Mouse (Mus musculus) embryonic facial prominence, embryonic 11.5 days (tissue): ENCODE data around the gene Ntn3. TPM values are rescaled to one million over a fixed set of nuclear protein-coding genes. Genes with fewer than 3 reads are reported as not detected.

Source experiments
- ATAC-seq: fragments of 200-750 bp; cut with Nextera tagmentation; replicated peaks from 2 replicates; pipeline ENCODE4 v1.8.0; 2017; ENCODE audit warnings: low read depth; ENCODE audit not compliant: insufficient number of reproducible peaks, low FRiP score, low TSS enrichment
- DNase-seq: peaks from one replicate; pipeline ENCODE4 v3.0.0-alpha.2; 2015; ENCODE audit warnings: low spot score
- H3K27ac ChIP-seq: fragments of 300-500 bp; sonication (generic); replicated peaks from 2 replicates; pipeline ENCODE4 v1.5.1; 2014; ENCODE audit warnings: mild to moderate bottlenecking, low read depth, low read length, control low read depth
- H3K27me3 ChIP-seq: fragments of 300-500 bp; sonication (generic); 2 replicates; pipeline ENCODE4 v1.6.1; 2014; ENCODE audit warnings: mild to moderate bottlenecking, low read length, moderate library complexity, mixed read lengths; ENCODE audit not compliant: control insufficient read depth, insufficient read depth
- H3K36me3 ChIP-seq: fragments of 300-500 bp; sonication (generic); replicated peaks from 2 replicates; pipeline ENCODE4 v1.6.1; 2014; ENCODE audit warnings: low read depth, mild to moderate bottlenecking, low read length, moderate library complexity, mixed read lengths; ENCODE audit not compliant: control insufficient read depth, insufficient read depth
- H3K4me1 ChIP-seq: fragments of 300-500 bp; sonication (generic); 2 replicates; pipeline ENCODE4 v1.6.1; 2014; ENCODE audit warnings: low read length, mixed read lengths; ENCODE audit not compliant: control insufficient read depth, insufficient read depth
- H3K4me2 ChIP-seq: fragments of 300-500 bp; sonication (generic); 2 replicates; pipeline ENCODE4 v1.6.1; 2014; ENCODE audit warnings: low read depth, mild to moderate bottlenecking, control low read depth, low read length, moderate library complexity
- H3K4me3 ChIP-seq: fragments of 300-500 bp; sonication (generic); 2 replicates; pipeline ENCODE4 v1.5.1; 2014; ENCODE audit warnings: low read depth, low read length, control low read depth
- H3K9ac ChIP-seq: fragments of 300-500 bp; sonication (generic); replicated peaks from 2 replicates; pipeline ENCODE4 v1.6.1; 2014; ENCODE audit warnings: mild to moderate bottlenecking, control low read depth, low read length
- H3K9me3 ChIP-seq: fragments of 300-500 bp; sonication (generic); replicated peaks from 2 replicates; pipeline ENCODE4 v1.6.1; 2016; ENCODE audit warnings: mild to moderate bottlenecking, low read length, inconsistent platforms, mixed read lengths; ENCODE audit not compliant: control insufficient read depth
- WGBS: fragments of 180-500 bp; shearing (Covaris S2); extraction: QIAGEN DNeasy Blood & Tissue Kit; methylation state at CpG from one replicate; pipeline ENCODE4 v1.1.7; 2014; 5-methylcytosine and 5-hydroxymethylcytosine counted together
- polyA plus RNA-seq: library from polyadenylated mRNA; unstranded; fragments of >200 nt; fragmentation: Nextera tagmentation; extraction: Ambion mirVana; gene quantifications from 2 replicates; pipeline ENCODE4 v1.2.1, GENCODE M21; 2014

The Ntn3 gene
- polyA plus RNA-seq, 1 experiment from 2014 or later: 6.2 TPM

GRCm38 (mm10) chr17:24193268-24193667, 16.1 kb downstream of the Ntn3 start:
- Histone ChIP-seq H3K36me3 (no peaks in the 10 kb centered on the region), H3K4me1 (no peaks in the 10 kb centered on the region), H3K27ac (no peak overlapping the region), H3K27me3 (no peaks in the 10 kb centered on the region), H3K4me3 (no peak overlapping the region), H3K9ac (no peak overlapping the region), H3K9me3 (no peaks in the 10 kb centered on the region), H3K4me2 (no peak overlapping the region)
- whole genome bisulfite sequencing: 85% methylated on average over 8 of the region's 8 CpGs
- DNase-seq (no peak), ATAC-seq (no peak)

- no peak for DNase-seq
- no peak overlapping the region for H3K9ac ChIP-seq
- H3K4me2 ChIP-seq: no peak overlapping the region
- H3K4me3 ChIP-seq: no peak overlapping the region
- no peaks in the 10 kb centered on the region for H3K9me3 ChIP-seq
- 77% methylated on average over 8 of the region's 8 CpGs for WGBS
- no peaks in the 10 kb centered on the region for H3K36me3 ChIP-seq
- H3K4me1 ChIP-seq: no peaks in the 10 kb centered on the region
- no peak for ATAC-seq
- no peak overlapping the region for H3K27ac ChIP-seq
- no peaks in the 10 kb centered on the region for H3K27me3 ChIP-seq
Measured at GRCm38 (mm10) chr17:24192848-24193247, 16.5 kb downstream of the Ntn3 start.

GRCm38 (mm10) chr17:24191481-24191880, 17.9 kb downstream of the Ntn3 start:
- Histone ChIP-seq H3K36me3 (no peaks in the 10 kb centered on the region), H3K4me1 (no peaks in the 10 kb centered on the region), H3K9ac (no peak overlapping the region), H3K27me3 (no peaks in the 10 kb centered on the region), H3K27ac (no peak overlapping the region), H3K9me3 (no peaks in the 10 kb centered on the region), H3K4me2 (no peak overlapping the region), H3K4me3 (no peak overlapping the region)
- ATAC-seq (no peak), DNase-seq (no peak)
- 69% methylated on average over 4 of the region's 4 CpGs for WGBS

- no peaks in the 10 kb centered on the region for H3K27me3 ChIP-seq
- no peaks in the 10 kb centered on the region for H3K4me1 ChIP-seq
- no peak for DNase-seq
- H3K4me3 ChIP-seq: no peak overlapping the region
- no peak overlapping the region for H3K9ac ChIP-seq
- H3K27ac ChIP-seq: no peak overlapping the region
- no peak overlapping the region for H3K4me2 ChIP-seq
- no peaks in the 10 kb centered on the region for H3K36me3 ChIP-seq
- H3K9me3 ChIP-seq: no peaks in the 10 kb centered on the region
- 81% methylated on average over 2 of the region's 2 CpGs for WGBS
- no peak for ATAC-seq
Measured at GRCm38 (mm10) chr17:24190934-24191333, 18.4 kb downstream of the Ntn3 start.

GRCm38 (mm10) chr17:24174259-24174658, 35.1 kb downstream of the Ntn3 start:
- H3K9me3 ChIP-seq: no peaks in the 10 kb centered on the region
- WGBS: 83% methylated on average over 3 of the region's 3 CpGs
- ATAC-seq (no peak), DNase-seq (no peak)
- H3K27ac ChIP-seq: no peak overlapping the region
- H3K4me1 ChIP-seq: no peaks in the 10 kb centered on the region
- no peak overlapping the region for H3K9ac ChIP-seq
- no peaks in the 10 kb centered on the region for H3K27me3 ChIP-seq
- no peaks in the 10 kb centered on the region for H3K36me3 ChIP-seq
- H3K4me3 ChIP-seq: no peak overlapping the region
- H3K4me2 ChIP-seq: no peak overlapping the region

- Histone ChIP-seq H3K4me2 (no peak overlapping the region), H3K27me3 (no peaks in the 10 kb centered on the region), H3K4me1 (no peaks in the 10 kb centered on the region), H3K36me3 (no peaks in the 10 kb centered on the region), H3K4me3 (no peak overlapping the region), H3K9ac (no peak overlapping the region), H3K27ac (no peak overlapping the region), H3K9me3 (no peaks in the 10 kb centered on the region)
- 2% methylated on average over 3 of the region's 3 CpGs for WGBS
- DNase-seq (peak; percentile 84), ATAC-seq (no peak)
Measured at GRCm38 (mm10) chr17:24173423-24173822, 35.9 kb downstream of the Ntn3 start.

GRCm38 (mm10) chr17:24171738-24172137, 37.6 kb downstream of the Ntn3 start:
- no peak overlapping the region for H3K9ac ChIP-seq
- no peak overlapping the region for H3K4me2 ChIP-seq
- no peak overlapping the region for H3K4me3 ChIP-seq
- WGBS: 85% methylated on average over 4 of the region's 4 CpGs
- no peaks in the 10 kb centered on the region for H3K9me3 ChIP-seq
- no peaks in the 10 kb centered on the region for H3K27me3 ChIP-seq
- DNase-seq: no peak
- no peak for ATAC-seq
- H3K4me1 ChIP-seq: no peaks in the 10 kb centered on the region
- H3K36me3 ChIP-seq: no peaks in the 10 kb centered on the region; the same call in 1 of the 2 replicates
- no peak overlapping the region for H3K27ac ChIP-seq

GRCm38 (mm10) chr17:24170729-24171128, 38.6 kb downstream of the Ntn3 start:
- no peaks in the 10 kb centered on the region for H3K9me3 ChIP-seq
- H3K4me3 ChIP-seq: no peak overlapping the region
- WGBS: 82% methylated on average over 5 of the region's 5 CpGs
- no peaks in the 10 kb centered on the region; the same call in 1 of the 2 replicates for H3K36me3 ChIP-seq
- DNase-seq: no peak
- no peak for ATAC-seq
- no peaks in the 10 kb centered on the region for H3K27me3 ChIP-seq
- H3K4me1 ChIP-seq: no peaks in the 10 kb centered on the region
- no peak overlapping the region for H3K4me2 ChIP-seq
- no peak overlapping the region for H3K9ac ChIP-seq
- H3K27ac ChIP-seq: no peak overlapping the region
